Mouse (Mus musculus) layer of hippocampus, postnatal 25 days (tissue): Measurements from ENCODE around the gene Ifitm10. TPM values are rescaled to one million over a fixed set of nuclear protein-coding genes. Genes with fewer than 3 reads are reported as not detected.
"Not testable (repeated sequence)": the region's sequence is repeated elsewhere in the genome, so short reads cannot be mapped to it uniquely, and the experiment has no call there.

ENCODE experiments used
- DNase-seq, 2 experiments: peaks; one replicate each; pipeline ENCODE4 v3.0.0; 2022; ENCODE audit warnings: mixed read lengths in 2 of 2, low spot score in 1 of 2; ENCODE audit errors: extremely low spot score in 1 of 2
- total RNA-seq, 2 experiments: library from RNA; stranded (reverse); gene quantifications; 2 replicates each; pipeline ENCODE4 v1.2.3; 2021

Ifitm10 gene
- total RNA-seq, 2 experiments from 2014 or later, result 40.7 to 41.8 TPM

DNA sequence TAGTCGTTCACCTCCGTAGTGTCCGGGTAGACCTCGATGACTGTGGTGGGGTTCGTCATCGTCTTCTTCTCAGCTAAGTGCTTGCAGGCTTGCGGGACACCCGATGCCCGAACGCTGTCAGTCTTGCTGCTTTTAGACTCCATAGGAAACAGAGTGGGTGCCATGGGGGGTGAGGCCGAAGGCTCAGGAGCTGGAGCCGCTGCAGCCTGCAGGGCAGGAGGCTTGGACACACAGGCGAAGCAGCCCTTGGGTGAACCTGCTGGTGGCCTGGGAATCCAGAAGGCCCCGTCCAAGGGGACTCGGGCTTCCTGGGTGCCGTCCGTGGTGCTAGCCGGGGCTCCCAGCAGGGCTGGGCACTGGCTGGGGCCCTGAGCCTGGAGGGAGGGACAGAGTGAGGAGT, 2.6 kb downstream of the Ifitm10 start:
- peak in 1 of 2 experiments; percentile 32 for DNase-seq

DNA sequence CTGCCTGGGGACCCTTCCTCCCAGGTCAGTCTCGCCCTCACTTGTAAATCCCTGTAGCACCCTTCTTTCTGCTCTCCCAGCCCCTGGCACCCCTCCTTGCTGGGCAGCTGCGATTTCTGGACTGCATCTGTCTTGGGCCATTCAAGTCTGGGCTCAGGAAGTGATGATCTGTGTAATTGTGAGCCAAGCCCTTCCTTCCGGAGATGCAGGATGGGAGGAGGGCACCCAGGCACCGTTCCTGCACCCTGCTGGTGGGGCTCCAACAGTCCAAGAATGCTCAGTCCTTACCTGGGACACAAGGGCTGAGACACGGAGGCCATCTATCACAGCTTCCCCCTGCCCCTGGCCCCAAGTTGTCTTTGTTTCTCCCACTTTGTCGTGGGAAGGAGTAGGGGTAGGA, 3.7 kb downstream of the Ifitm10 start:
- DNase-seq, result no peak

- no peak for DNase-seq
Measured at GRCm38 (mm10) chr7:142368856-142369255, 4.7 kb downstream of the Ifitm10 start.

- no peak for DNase-seq
Measured at GRCm38 (mm10) chr7:142363107-142363506, 10.4 kb downstream of the Ifitm10 start.

GRCm38 (mm10) chr7:142360743-142361142, 12.8 kb downstream of the Ifitm10 start:
- no peak for DNase-seq

GRCm38 (mm10) chr7:142359129-142359528, 14.4 kb downstream of the Ifitm10 start:
- no peak for DNase-seq

DNA sequence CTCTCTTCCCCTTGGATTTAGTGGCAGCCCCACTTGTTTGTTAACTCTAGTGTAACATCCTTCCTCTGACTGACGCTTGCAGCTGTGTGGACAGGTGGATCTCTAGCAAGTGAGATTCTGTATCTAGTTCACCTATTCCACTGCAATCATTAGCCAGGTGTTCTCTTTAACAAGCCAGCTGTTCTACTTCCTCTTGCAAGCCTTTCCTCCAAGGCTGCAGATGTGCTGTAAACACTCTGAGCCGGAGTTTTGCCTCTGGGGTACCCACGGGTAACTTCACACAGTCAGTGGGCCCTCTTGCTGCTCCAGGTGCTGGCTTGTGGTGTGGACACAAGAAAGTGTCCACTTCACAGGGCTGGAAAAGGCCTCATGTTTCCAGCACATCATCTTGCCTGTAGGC, 16.0 kb downstream of the Ifitm10 start:
- DNase-seq, result no peak

- DNase-seq, result no peak
Measured at GRCm38 (mm10) chr7:142354661-142355233, 18.8 kb downstream of the Ifitm10 start.

- no peak for DNase-seq
Measured at GRCm38 (mm10) chr7:142353854-142354253, 19.7 kb downstream of the Ifitm10 start.

GRCm38 (mm10) chr7:142351569-142351968, 22.0 kb downstream of the Ifitm10 start:
- no peak for DNase-seq

- DNase-seq, result peak; percentile 23 to 31
Measured at GRCm38 (mm10) chr7:142349308-142349961, 24.1 kb downstream of the Ifitm10 start.

GRCm38 (mm10) chr7:142347542-142347941, 26.0 kb downstream of the Ifitm10 start:
- no peak for DNase-seq

DNA sequence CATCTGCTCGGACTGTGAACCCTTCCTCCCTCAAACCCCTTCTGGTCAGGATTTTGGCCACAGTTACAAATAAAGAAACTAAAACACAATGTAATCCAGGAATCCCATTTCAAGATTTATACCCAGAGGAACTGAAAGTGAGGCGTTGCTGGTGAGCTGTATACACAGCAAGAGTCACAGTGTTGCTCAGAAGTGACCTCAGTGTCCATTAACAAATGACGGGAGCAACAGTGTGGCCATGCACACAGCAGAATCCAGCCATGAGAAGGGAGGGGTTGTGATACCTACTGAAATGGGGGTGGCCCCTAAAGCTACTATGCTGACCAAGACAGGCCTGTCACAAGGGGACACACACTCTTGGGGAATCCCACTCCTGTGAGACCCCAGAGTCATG, 31.3 kb downstream of the Ifitm10 start:
- DNase-seq, result no peak

GRCm38 (mm10) chr7:142341564-142342246, 31.8 kb downstream of the Ifitm10 start:
- DNase-seq, result no peak

DNA sequence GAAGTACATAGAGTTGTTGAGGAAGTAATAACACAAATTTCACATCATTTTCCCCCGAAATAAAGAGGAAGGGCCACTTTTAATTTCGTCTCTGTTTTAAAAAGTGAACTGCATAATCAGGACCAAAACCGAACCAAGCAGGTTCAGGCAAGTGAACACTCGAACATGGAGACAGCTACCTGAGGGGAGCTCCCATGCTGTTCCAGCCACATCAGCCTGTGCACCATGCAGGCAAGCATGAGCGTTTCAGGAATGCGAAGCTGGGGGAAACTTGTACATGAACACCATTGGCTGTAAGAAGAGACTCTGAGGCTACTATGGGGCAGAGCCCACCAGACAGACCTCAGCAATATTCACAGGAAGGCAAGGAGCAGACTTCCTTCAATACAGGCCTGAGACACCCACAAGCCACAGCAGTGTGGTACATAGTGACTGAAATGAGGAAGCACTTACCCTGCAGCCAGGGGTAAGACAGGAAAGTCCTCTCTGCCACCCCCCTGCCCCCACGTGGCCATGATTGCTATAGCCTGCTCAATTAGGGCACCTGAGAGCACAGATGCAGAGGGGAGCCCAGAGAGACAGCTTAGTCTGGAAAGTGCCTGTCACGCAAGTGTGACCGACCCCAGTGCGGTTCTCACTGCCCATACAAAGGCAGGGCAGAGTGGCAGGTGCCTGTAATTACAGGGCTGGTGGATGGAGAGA, 33.1 kb downstream of the Ifitm10 start:
- no peak for DNase-seq

DNA sequence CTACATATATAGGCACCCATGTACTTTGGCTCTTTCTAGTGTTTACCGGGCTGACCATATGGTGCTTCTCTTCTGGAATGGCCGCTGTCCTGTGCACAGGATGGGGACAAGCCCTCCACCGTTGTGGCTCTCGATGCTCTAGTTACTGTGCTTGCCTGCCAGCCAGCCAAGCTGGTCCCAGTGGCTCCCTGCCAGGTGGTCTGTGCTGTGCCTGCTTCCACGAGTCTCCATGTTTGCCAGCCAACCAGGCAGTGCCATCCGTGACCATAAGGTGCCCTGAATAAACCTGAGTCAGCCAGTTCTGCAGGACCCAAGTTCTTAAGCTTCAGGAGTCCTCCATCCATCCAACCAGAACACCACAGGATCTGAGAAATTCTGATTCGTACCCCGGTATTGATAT, 38.4 kb downstream of the Ifitm10 start:
- no peak for DNase-seq

DNA sequence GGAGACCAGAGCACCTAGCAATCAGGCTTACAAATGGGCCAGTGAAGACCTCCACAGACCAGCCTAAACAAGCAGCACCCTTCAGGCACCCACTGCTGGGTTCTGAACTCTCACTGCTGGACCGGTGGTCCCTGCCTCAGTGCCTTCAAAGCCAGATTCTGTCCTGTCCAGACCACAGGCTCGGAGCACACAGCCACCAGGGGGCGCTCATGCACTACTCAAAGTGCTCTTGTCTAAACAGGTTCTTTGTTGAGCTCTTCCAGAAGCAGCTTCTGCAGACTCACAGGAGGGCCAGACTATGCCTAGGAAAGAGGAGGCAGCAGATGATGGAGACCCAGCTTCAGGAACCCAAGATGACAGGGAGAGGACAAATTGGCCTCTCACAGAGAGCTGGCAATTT, 39.3 kb downstream of the Ifitm10 start:
- peak; percentile 87 to 99 for DNase-seq

- DNase-seq, result not testable (repeated sequence)
Measured at GRCm38 (mm10) chr7:142332741-142333140, 40.8 kb downstream of the Ifitm10 start.

DNA sequence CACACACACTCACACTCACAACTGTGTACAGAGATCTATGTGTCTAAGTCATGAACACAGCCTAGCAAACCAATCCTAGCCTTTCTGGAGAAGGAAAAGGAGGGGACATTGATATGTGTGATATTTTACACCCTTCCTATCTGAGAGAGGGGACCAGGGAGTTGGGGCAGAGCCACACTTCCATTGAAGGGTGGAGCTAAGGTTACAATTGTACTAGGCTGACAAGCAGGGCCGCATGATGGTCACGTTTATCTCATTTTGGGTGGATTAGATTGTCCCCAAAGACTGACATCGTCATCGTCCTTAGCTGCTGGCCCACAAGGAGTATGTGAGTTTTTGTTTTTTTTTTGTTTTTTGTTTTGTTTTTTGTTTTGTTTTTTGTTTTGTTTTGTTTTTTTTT, 42.3 kb downstream of the Ifitm10 start:
- DNase-seq, result no peak

DNA sequence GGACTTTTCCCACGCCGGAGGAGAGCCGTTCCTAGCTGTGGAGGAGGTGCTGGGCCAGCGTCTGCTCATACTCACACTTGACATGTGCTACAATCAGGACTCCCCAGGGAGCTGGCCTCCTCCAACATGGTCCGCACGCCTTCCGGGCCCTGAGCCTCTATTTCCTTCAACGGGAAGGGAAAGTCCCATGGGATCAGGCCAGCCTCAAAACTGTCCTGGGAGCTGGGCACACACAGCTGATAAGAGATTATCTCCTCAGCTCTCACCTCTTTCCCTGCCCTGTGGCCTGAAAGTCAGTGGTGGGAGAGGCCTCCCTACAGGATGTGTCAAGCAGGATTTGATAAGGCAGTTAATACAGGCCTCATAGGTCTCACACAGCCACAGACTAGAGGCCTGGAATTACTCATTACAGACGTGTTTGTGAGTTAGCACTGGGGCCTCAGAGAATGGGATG, 43.3 kb downstream of the Ifitm10 start:
- no peak for DNase-seq

GRCm38 (mm10) chr7:142328507-142328906, 45.0 kb downstream of the Ifitm10 start:
- no peak for DNase-seq
